Mouse (Mus musculus): ENCODE measurements around the gene Itga9. TPM values are rescaled to one million over a fixed set of nuclear protein-coding genes. Genes with fewer than 3 reads are reported as not detected.

Itga9 gene
- polyA plus RNA-seq, 1 experiment: 9.0 TPM

DNA sequence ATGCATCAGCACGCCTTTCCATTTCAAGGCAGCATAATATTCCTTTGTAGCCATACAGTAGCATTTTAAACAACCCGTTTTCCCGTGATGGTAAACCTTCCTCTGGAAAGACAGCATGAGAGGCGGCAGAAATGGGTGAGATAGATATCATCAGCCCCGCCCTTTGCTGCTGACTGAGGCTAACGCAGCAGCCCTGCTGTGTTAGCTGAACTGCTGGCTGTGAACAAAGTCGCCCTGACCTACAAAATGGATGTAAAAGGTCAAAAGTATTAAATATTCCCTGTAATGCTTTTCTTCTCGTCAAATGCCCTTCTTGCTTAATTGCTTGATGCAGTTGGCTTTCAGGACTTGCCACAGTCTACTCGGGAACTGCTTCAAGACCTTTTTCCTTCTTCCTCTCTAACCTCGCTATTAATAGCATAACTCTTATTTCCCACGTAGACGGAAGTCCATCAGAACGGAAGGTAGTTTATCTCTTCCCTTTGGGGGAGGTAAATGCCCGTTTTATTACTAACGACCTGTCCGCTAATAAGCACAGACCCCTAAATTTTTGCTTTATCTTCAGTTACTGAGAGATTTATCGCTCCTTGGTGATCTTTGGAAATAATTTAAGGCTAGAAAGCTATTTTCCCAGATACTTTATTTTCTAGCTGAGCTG, 39.3 kb downstream of the Itga9 start:
- Histone ChIP-seq H3K36me3 (ENCODE audit: control insufficient read depth, insufficient read depth, low read length) (no peaks in the 10 kb centered on the region), H3K4me1 (replicated peaks; ENCODE audit: control insufficient read depth, insufficient read depth, low read length) (no peaks in the 10 kb centered on the region), H3K27ac (ENCODE audit: control insufficient read depth, insufficient read depth, low read length) (no peak overlapping the region), H3K4me3 (ENCODE audit: control insufficient read depth, insufficient read depth, low read length) (no peak overlapping the region), H3K27me3 (ENCODE audit: control insufficient read depth, insufficient read depth, low read length) (no peaks in the 10 kb centered on the region)
- DNase-seq: no peak
- TF ChIP-seq POLR2A (IDR thresholded peaks at IDR 0.05; ENCODE audit: control insufficient read depth, extremely low read depth, insufficient read depth, low read length, poor library complexity) (no peak), CTCF (IDR thresholded peaks at IDR 0.05; ENCODE audit: borderline replicate concordance, control insufficient read depth, extremely low read depth, insufficient read depth, low read length, poor library complexity) (no peak)
- 90% methylated on average over 17 of the region's 17 CpGs for WGBS

DNA sequence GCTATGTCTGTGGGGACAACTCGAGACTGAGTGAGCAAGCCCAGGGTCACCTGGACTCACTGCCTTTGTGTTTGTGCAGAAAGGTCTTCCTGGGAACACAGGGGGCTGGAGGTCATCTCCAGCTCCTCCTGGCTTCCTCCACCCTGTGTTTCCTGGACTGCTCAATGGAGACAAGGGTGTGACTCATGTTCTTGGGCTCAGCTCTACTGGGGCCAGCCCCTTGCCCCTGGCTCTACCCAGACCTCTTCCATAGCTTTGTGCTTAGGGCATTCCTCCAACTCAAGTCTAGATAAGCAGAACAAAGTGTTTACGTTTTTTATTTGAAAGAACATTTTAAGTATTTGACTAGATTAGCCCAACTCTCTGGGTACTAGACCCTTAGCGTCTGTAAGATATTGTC, 41.0 kb downstream of the Itga9 start:
- no peaks in the 10 kb centered on the region for H3K36me3 ChIP-seq (ENCODE audit: control insufficient read depth, insufficient read depth, low read length)
- no peak overlapping the region for H3K27ac ChIP-seq (ENCODE audit: control insufficient read depth, insufficient read depth, low read length)
- H3K4me3 ChIP-seq (ENCODE audit: control insufficient read depth, insufficient read depth, low read length): no peak overlapping the region
- H3K27me3 ChIP-seq (ENCODE audit: control insufficient read depth, insufficient read depth, low read length): no peaks in the 10 kb centered on the region
- no peak for TF ChIP-seq CTCF (IDR thresholded peaks at IDR 0.05; ENCODE audit: borderline replicate concordance, control insufficient read depth, extremely low read depth, insufficient read depth, low read length, poor library complexity)
- TF ChIP-seq POLR2A (IDR thresholded peaks at IDR 0.05; ENCODE audit: control insufficient read depth, extremely low read depth, insufficient read depth, low read length, poor library complexity): no peak
- H3K4me1 ChIP-seq (replicated peaks; ENCODE audit: control insufficient read depth, insufficient read depth, low read length): peaks cover 9% of the 10 kb centered on the region; the same call in 1 of the 2 replicates
- 95% methylated on average over 3 of the region's 3 CpGs for WGBS
- no peak for DNase-seq

DNA sequence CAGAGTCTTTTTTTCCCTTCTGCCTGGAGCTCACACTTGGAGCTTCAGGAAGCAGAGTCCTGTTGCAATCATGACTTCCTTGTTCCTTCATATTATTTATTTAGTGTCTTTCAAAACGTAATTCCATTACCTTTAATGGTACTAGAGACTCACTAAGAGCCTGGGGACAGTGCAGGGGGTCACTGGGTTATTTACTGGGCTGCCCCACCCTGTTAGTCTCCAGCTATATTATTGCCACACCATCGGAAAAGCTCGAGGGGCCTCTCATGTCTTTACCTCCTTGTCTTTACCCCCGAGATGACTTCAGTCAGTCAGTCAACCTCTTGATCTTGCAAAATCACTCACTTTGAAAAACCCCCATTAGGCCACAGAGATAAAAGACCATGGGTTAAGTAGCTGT, 44.5 kb downstream of the Itga9 start:
- no peak for DNase-seq
- Histone ChIP-seq H3K36me3 (ENCODE audit: control insufficient read depth, insufficient read depth, low read length) (no peaks in the 10 kb centered on the region), H3K27ac (ENCODE audit: control insufficient read depth, insufficient read depth, low read length) (no peak overlapping the region), H3K4me3 (ENCODE audit: control insufficient read depth, insufficient read depth, low read length) (no peak overlapping the region), H3K27me3 (ENCODE audit: control insufficient read depth, insufficient read depth, low read length) (no peaks in the 10 kb centered on the region), H3K4me1 (replicated peaks; ENCODE audit: control insufficient read depth, insufficient read depth, low read length) (peaks cover 32% of the 10 kb centered on the region)
- WGBS: 86% methylated on average over 4 of the region's 4 CpGs
- TF ChIP-seq CTCF (IDR thresholded peaks at IDR 0.05; ENCODE audit: borderline replicate concordance, control insufficient read depth, extremely low read depth, insufficient read depth, low read length, poor library complexity): no peak
- TF ChIP-seq POLR2A (IDR thresholded peaks at IDR 0.05; ENCODE audit: control insufficient read depth, extremely low read depth, insufficient read depth, low read length, poor library complexity): no peak

DNA sequence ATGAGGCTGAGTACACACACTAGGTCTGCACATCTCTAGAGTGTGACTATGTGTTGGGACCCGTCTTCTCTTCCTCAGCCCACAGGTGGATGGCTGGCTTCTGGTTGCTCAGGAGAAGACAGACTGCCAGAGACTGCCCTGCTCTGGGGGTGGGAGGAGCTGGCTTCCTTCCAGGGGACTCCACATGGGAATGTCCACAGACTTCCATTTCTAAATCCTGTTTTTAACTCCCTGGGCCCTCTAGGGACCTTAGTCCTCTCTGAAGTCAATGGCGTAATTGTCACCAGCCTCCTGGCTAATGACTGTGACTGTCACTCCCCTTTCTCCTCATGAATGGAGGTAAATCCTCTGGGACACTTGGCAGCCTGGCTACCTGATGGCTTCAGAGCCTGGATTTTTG, 45.4 kb downstream of the Itga9 start:
- no peak for DNase-seq
- no peak for TF ChIP-seq POLR2A (IDR thresholded peaks at IDR 0.05; ENCODE audit: control insufficient read depth, extremely low read depth, insufficient read depth, low read length, poor library complexity)
- TF ChIP-seq CTCF (IDR thresholded peaks at IDR 0.05; ENCODE audit: borderline replicate concordance, control insufficient read depth, extremely low read depth, insufficient read depth, low read length, poor library complexity): no peak
- Histone ChIP-seq H3K4me3 (ENCODE audit: control insufficient read depth, insufficient read depth, low read length) (no peak overlapping the region), H3K36me3 (ENCODE audit: control insufficient read depth, insufficient read depth, low read length) (no peaks in the 10 kb centered on the region), H3K27me3 (ENCODE audit: control insufficient read depth, insufficient read depth, low read length) (no peaks in the 10 kb centered on the region), H3K27ac (ENCODE audit: control insufficient read depth, insufficient read depth, low read length) (no peak overlapping the region; the same call in 1 of the 2 replicates), H3K4me1 (replicated peaks; ENCODE audit: control insufficient read depth, insufficient read depth, low read length) (peaks cover 32% of the 10 kb centered on the region)
- 87% methylated on average over 2 of the region's 2 CpGs for WGBS

DNA sequence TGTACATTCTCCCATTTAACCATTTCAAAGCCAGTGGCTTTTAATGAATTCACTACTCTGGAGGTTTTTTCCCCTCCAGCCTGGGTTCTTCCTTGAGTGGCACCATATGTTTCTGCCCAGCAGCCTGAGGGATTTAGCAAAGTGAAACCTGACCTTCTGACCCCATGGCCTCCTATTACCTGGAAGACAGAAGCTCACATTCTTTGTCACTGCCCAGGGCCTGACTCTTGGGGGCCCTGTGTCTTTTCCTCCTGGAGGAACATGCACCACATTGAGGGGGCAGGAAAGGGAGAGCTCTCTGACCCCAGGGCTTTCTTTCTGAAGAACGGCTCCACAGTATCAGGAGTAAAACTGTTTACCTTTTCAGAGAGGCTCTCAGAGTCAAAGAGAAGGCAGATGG, 46.9 kb downstream of the Itga9 start:
- DNase-seq: no peak
- Histone ChIP-seq H3K27ac (ENCODE audit: control insufficient read depth, insufficient read depth, low read length) (peak overlapping the region; percentile 54; the same call in 1 of the 2 replicates), H3K4me1 (replicated peaks; ENCODE audit: control insufficient read depth, insufficient read depth, low read length) (peaks cover 32% of the 10 kb centered on the region), H3K4me3 (ENCODE audit: control insufficient read depth, insufficient read depth, low read length) (no peak overlapping the region), H3K36me3 (ENCODE audit: control insufficient read depth, insufficient read depth, low read length) (no peaks in the 10 kb centered on the region), H3K27me3 (ENCODE audit: control insufficient read depth, insufficient read depth, low read length) (no peaks in the 10 kb centered on the region)
- TF ChIP-seq POLR2A (IDR thresholded peaks at IDR 0.05; ENCODE audit: control insufficient read depth, extremely low read depth, insufficient read depth, low read length, poor library complexity) (no peak), CTCF (IDR thresholded peaks at IDR 0.05; ENCODE audit: borderline replicate concordance, control insufficient read depth, extremely low read depth, insufficient read depth, low read length, poor library complexity) (no peak)
- WGBS: 12% methylated on average over 1 of the region's 1 CpGs

DNA sequence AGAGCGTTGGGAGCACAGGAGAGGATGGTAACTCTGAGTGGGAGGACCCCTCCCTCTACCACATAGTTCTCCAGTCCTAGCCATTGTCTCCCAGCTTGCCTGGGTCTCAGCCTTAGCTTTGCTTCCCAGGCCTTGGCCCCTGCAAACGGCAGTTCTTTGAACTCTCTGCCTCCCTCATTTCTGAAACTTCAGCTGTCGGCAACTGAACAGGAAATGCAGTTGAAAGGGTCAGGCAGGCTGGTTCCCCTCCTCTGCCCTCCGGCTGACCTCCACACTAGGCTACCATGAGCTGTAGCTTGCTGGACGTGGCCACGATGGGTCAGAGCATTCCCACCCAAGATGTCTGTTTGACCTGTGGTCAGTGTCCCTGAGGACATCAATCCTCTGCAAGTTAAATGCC, 48.5 kb downstream of the Itga9 start:
- no peak overlapping the region for H3K4me3 ChIP-seq (ENCODE audit: control insufficient read depth, insufficient read depth, low read length)
- no peak for DNase-seq
- H3K4me1 ChIP-seq (replicated peaks; ENCODE audit: control insufficient read depth, insufficient read depth, low read length): peaks cover 32% of the 10 kb centered on the region
- H3K36me3 ChIP-seq (ENCODE audit: control insufficient read depth, insufficient read depth, low read length): no peaks in the 10 kb centered on the region
- no peak overlapping the region for H3K27ac ChIP-seq (ENCODE audit: control insufficient read depth, insufficient read depth, low read length)
- TF ChIP-seq CTCF (IDR thresholded peaks at IDR 0.05; ENCODE audit: borderline replicate concordance, control insufficient read depth, extremely low read depth, insufficient read depth, low read length, poor library complexity) (no peak), POLR2A (IDR thresholded peaks at IDR 0.05; ENCODE audit: control insufficient read depth, extremely low read depth, insufficient read depth, low read length, poor library complexity) (no peak)
- no peaks in the 10 kb centered on the region for H3K27me3 ChIP-seq (ENCODE audit: control insufficient read depth, insufficient read depth, low read length)
- 25% methylated on average over 6 of the region's 6 CpGs for WGBS

DNA sequence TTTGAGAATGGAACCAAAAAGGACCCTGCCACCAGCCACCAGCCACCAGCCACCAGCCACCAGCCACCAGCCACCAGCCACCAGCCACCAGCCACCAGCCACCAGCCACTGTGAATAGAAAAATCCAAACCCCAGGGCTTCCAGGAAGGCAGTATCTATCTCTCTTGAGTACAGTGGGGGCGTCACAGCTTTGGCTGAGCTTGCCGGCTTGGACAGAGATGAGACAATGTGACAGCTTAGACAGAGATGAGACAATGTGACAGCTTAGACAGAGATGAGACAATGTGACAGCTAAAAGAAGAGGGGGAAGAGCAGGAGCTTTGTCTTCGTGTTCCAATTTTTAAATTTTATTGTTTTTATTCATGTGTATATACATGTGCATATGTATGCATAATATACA, 49.2 kb downstream of the Itga9 start:
- Histone ChIP-seq H3K27ac (ENCODE audit: control insufficient read depth, insufficient read depth, low read length) (no peak overlapping the region), H3K4me1 (replicated peaks; ENCODE audit: control insufficient read depth, insufficient read depth, low read length) (peaks cover 32% of the 10 kb centered on the region), H3K27me3 (ENCODE audit: control insufficient read depth, insufficient read depth, low read length) (no peaks in the 10 kb centered on the region), H3K4me3 (ENCODE audit: control insufficient read depth, insufficient read depth, low read length) (no peak overlapping the region), H3K36me3 (ENCODE audit: control insufficient read depth, insufficient read depth, low read length) (no peaks in the 10 kb centered on the region)
- DNase-seq: no peak
- no peak for TF ChIP-seq POLR2A (IDR thresholded peaks at IDR 0.05; ENCODE audit: control insufficient read depth, extremely low read depth, insufficient read depth, low read length, poor library complexity)
- no peak for TF ChIP-seq CTCF (IDR thresholded peaks at IDR 0.05; ENCODE audit: borderline replicate concordance, control insufficient read depth, extremely low read depth, insufficient read depth, low read length, poor library complexity)
- 95% methylated on average over 3 of the region's 3 CpGs for WGBS

All from thymus, adult 2 months (tissue).